Mouse (Mus musculus) kidney, postnatal 0 days (tissue): ENCODE measurements around the gene Ptcd2. TPM values are rescaled to one million over a fixed set of nuclear protein-coding genes. Genes with fewer than 3 reads are reported as not detected.
"Not testable (repeated sequence)": the region's sequence is repeated elsewhere in the genome, so short reads cannot be mapped to it uniquely, and the experiment has no call there.

Source experiments
- ATAC-seq: fragments of 200-750 bp; cut with Nextera tagmentation; replicated peaks from 2 replicates; pipeline ENCODE4 v1.8.0; 2017; ENCODE audit warnings: low read depth, moderate number of reproducible peaks, moderate TSS enrichment, moderate library complexity; ENCODE audit not compliant: low FRiP score
- DNase-seq: peaks from one replicate; pipeline ENCODE4 v3.0.0-alpha.2; 2016; ENCODE audit warnings: low spot score
- H3K27ac ChIP-seq: fragments of 300-500 bp; sonication (generic); 2 replicates; pipeline ENCODE4 v1.5.1; 2014; ENCODE audit warnings: mild to moderate bottlenecking
- H3K27me3 ChIP-seq: fragments of 300-500 bp; sonication (generic); 2 replicates; pipeline ENCODE4 v1.6.1; 2014; ENCODE audit warnings: low read length, mixed read lengths; ENCODE audit not compliant: insufficient read depth
- H3K36me3 ChIP-seq: fragments of 300-500 bp; sonication (generic); 2 replicates; pipeline ENCODE4 v1.6.1; 2014; ENCODE audit warnings: low read length, mixed read lengths; ENCODE audit not compliant: insufficient read depth
- H3K4me1 ChIP-seq: fragments of 300-500 bp; sonication (generic); replicated peaks from 2 replicates; pipeline ENCODE4 v1.6.1; 2014; ENCODE audit warnings: antibody characterized with exemption, low read length, mixed read lengths; ENCODE audit not compliant: insufficient read depth
- H3K4me2 ChIP-seq: fragments of 300-500 bp; sonication (generic); 2 replicates; pipeline ENCODE4 v1.6.1; 2014; ENCODE audit warnings: mild to moderate bottlenecking, low read length, moderate library complexity, mixed read lengths
- H3K4me3 ChIP-seq: fragments of 300-500 bp; sonication (generic); replicated peaks from 2 replicates; pipeline ENCODE4 v1.5.1; 2014; ENCODE audit warnings: low read depth, low read length
- H3K9ac ChIP-seq: fragments of 300-500 bp; sonication (generic); 2 replicates; pipeline ENCODE4 v1.6.1; 2014; ENCODE audit warnings: low read depth, low read length
- H3K9me3 ChIP-seq: fragments of 300-500 bp; sonication (generic); replicated peaks from 2 replicates; pipeline ENCODE4 v1.6.1; 2016; ENCODE audit warnings: low read length, inconsistent platforms, mixed read lengths
- CTCF ChIP-seq: IDR thresholded peaks from 2 replicates; pipeline ENCODE4 v1.5.1; 2016; ENCODE audit warnings: antibody characterized with exemption, low read depth, mild to moderate bottlenecking, moderate library complexity
- WGBS: fragments of 180-500 bp; shearing (Covaris S2); extraction: QIAGEN DNeasy Blood & Tissue Kit; methylation state at CpG from one replicate; pipeline ENCODE4 v1.1.7; 2014; 5-methylcytosine and 5-hydroxymethylcytosine counted together
- polyA plus RNA-seq: library from polyadenylated mRNA; unstranded; fragments of >200 nt; fragmentation: Nextera tagmentation; extraction: Ambion mirVana; gene quantifications from 2 replicates; pipeline ENCODE4 v1.2.1, GENCODE M21; 2015

Gene Ptcd2
- polyA plus RNA-seq, 1 experiment from 2014 or later = 52.5 TPM

- no peak overlapping the region for H3K4me3 ChIP-seq
- no peaks in the 10 kb centered on the region for H3K4me1 ChIP-seq
- no peak overlapping the region for H3K4me2 ChIP-seq
- H3K9ac ChIP-seq = no peak overlapping the region
- 80% methylated on average over 7 of the region's 7 CpGs for WGBS
- no peak for TF ChIP-seq CTCF
- peaks cover 57% of the 10 kb centered on the region for H3K36me3 ChIP-seq
- no peak overlapping the region for H3K27ac ChIP-seq
- DNase-seq (no peak), ATAC-seq (no peak)
- no peaks in the 10 kb centered on the region for H3K27me3 ChIP-seq
- H3K9me3 ChIP-seq = no peaks in the 10 kb centered on the region
Observed at GRCm38 (mm10) chr13:99323632-99324336, 20.7 kb downstream of the Ptcd2 start.

GRCm38 (mm10) chr13:99322915-99323314 lies 21.6 kb downstream of the Ptcd2 start:
- H3K36me3 ChIP-seq = peaks cover 51% of the 10 kb centered on the region
- not testable (repeated sequence) for H3K4me3 ChIP-seq, H3K9ac ChIP-seq, H3K4me1 ChIP-seq, ATAC-seq, H3K9me3 ChIP-seq, DNase-seq, H3K27me3 ChIP-seq, H3K27ac ChIP-seq, H3K4me2 ChIP-seq
- 92% methylated on average over 13 of the region's 13 CpGs for WGBS

GRCm38 (mm10) chr13:99320453-99320852 lies 24.1 kb downstream of the Ptcd2 start:
- TF ChIP-seq CTCF = no peak
- no peaks in the 10 kb centered on the region for H3K27me3 ChIP-seq

GRCm38 (mm10) chr13:99317058-99317457 lies 27.4 kb downstream of the Ptcd2 start:
- DNase-seq = peak; percentile 61
- TF ChIP-seq CTCF = peak; percentile 77
- H3K27ac ChIP-seq = no peak overlapping the region
- peaks cover 21% of the 10 kb centered on the region; the same call in 1 of the 2 replicates for H3K36me3 ChIP-seq
- no peak overlapping the region for H3K4me2 ChIP-seq
- no peak for ATAC-seq
- H3K27me3 ChIP-seq = no peaks in the 10 kb centered on the region
- 56% methylated on average over 4 of the region's 4 CpGs for WGBS
- H3K4me1 ChIP-seq = no peaks in the 10 kb centered on the region
- no peak overlapping the region for H3K9ac ChIP-seq
- H3K9me3 ChIP-seq = no peaks in the 10 kb centered on the region
- H3K4me3 ChIP-seq = no peak overlapping the region

More at GRCm38 (mm10) chr13:99320453-99320852, 24.1 kb downstream of the Ptcd2 start:
- DNase-seq (no peak), ATAC-seq (no peak)
- Histone ChIP-seq H3K9ac (no peak overlapping the region), H3K4me1 (no peaks in the 10 kb centered on the region), H3K36me3 (peaks cover 36% of the 10 kb centered on the region), H3K4me2 (no peak overlapping the region), H3K27ac (no peak overlapping the region), H3K9me3 (no peaks in the 10 kb centered on the region), H3K4me3 (no peak overlapping the region)
- 76% methylated on average over 7 of the region's 7 CpGs for WGBS

GRCm38 (mm10) chr13:99316366-99316765 lies 28.1 kb downstream of the Ptcd2 start:
- no peak overlapping the region for H3K4me3 ChIP-seq
- DNase-seq = no peak
- H3K4me2 ChIP-seq = no peak overlapping the region
- H3K27me3 ChIP-seq = no peaks in the 10 kb centered on the region
- ATAC-seq = no peak
- no peaks in the 10 kb centered on the region for H3K4me1 ChIP-seq
- peaks cover 18% of the 10 kb centered on the region; the same call in 1 of the 2 replicates for H3K36me3 ChIP-seq
- 90% methylated on average over 6 of the region's 6 CpGs for WGBS
- H3K9me3 ChIP-seq = no peaks in the 10 kb centered on the region
- H3K27ac ChIP-seq = no peak overlapping the region
- TF ChIP-seq CTCF = no peak
- H3K9ac ChIP-seq = no peak overlapping the region

GRCm38 (mm10) chr13:99314657-99315181 lies 29.8 kb downstream of the Ptcd2 start:
- no peaks in the 10 kb centered on the region for H3K4me1 ChIP-seq
- 40% methylated on average over 15 of the region's 15 CpGs for WGBS
- no peak for TF ChIP-seq CTCF
- peak; percentile 22 for DNase-seq
- H3K27me3 ChIP-seq = no peaks in the 10 kb centered on the region
- no peaks in the 10 kb centered on the region for H3K9me3 ChIP-seq
- H3K27ac ChIP-seq = no peak overlapping the region
- no peak overlapping the region for H3K4me3 ChIP-seq
- peaks cover 3% of the 10 kb centered on the region; the same call in 1 of the 2 replicates for H3K36me3 ChIP-seq
- H3K4me2 ChIP-seq = no peak overlapping the region
- H3K9ac ChIP-seq = no peak overlapping the region
- ATAC-seq = no peak
